Mouse (Mus musculus): ENCODE results near the gene Cdc20. TPM values are rescaled to one million over a fixed set of nuclear protein-coding genes. Genes with fewer than 3 reads are reported as not detected.

Cdc20 gene
- polyA plus RNA-seq, 1 experiment from 2014 or later = 16.5 TPM

DNA sequence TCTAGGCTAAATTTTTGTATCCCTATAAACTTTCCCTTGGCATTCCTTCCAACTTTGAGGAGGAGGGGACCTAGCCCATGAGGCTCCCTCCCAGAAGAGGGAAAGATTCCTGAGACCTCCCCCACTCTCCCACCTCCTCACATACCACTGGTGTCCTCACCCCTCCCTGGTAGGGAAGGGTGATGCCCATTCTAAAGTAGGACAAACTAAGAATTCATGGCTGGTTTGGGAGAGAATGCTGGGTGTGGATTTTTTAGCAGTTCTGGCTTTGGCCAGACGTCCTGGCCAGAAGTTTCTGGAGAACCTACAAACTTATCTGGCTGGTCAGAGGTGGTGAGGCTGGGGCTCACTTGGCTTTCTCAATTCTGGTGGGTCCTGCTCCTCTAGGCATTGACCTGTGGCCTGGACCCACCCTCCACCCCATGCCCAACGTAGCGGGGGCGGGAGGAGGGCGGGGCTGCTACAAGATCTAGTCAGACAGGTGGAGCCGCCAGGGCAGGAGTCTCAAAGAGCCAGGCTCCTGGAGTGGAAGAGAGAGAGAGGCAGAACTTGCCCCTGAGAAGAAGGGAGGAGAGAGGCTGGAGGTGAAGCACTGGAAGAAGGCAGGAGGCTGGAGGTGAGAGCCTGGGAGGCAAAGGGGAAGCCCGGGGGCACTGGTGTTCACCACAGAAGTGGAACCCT, 7.8 kb downstream of the Cdc20 start:
- Histone ChIP-seq H3K4me2 (replicated peaks; ENCODE audit: low read depth, low read length) (peak overlapping the region; percentile 83), H3K27me3 (replicated peaks; ENCODE audit: insufficient read depth, low read length) (no peaks in the 10 kb centered on the region), H3K9me3 (ENCODE audit: low read length) (no peaks in the 10 kb centered on the region), H3K36me3 (ENCODE audit: insufficient read depth, low read length) (peaks cover 12% of the 10 kb centered on the region; the same call in 1 of the 2 replicates), H3K27ac (ENCODE audit: low read length) (peak overlapping the region; percentile 96), H3K4me3 (ENCODE audit: low read depth, low read length) (peak overlapping the region; percentile 71), H3K9ac (replicated peaks; ENCODE audit: low read depth) (peak overlapping the region; percentile 19; the same call in 1 of the 2 replicates), H3K4me1 (ENCODE audit: insufficient read depth, low read depth, low read length) (peaks cover 24% of the 10 kb centered on the region; the same call in 1 of the 2 replicates)
- TF ChIP-seq EP300 (IDR thresholded peaks at IDR 0.05) = no peak
- TF ChIP-seq CTCF (IDR thresholded peaks at IDR 0.05) = no peak
- ATAC-seq (no peak), DNase-seq (ENCODE audit: low spot score) (peak; percentile 55)
- 21% methylated on average over 7 of the region's 7 CpGs for WGBS

DNA sequence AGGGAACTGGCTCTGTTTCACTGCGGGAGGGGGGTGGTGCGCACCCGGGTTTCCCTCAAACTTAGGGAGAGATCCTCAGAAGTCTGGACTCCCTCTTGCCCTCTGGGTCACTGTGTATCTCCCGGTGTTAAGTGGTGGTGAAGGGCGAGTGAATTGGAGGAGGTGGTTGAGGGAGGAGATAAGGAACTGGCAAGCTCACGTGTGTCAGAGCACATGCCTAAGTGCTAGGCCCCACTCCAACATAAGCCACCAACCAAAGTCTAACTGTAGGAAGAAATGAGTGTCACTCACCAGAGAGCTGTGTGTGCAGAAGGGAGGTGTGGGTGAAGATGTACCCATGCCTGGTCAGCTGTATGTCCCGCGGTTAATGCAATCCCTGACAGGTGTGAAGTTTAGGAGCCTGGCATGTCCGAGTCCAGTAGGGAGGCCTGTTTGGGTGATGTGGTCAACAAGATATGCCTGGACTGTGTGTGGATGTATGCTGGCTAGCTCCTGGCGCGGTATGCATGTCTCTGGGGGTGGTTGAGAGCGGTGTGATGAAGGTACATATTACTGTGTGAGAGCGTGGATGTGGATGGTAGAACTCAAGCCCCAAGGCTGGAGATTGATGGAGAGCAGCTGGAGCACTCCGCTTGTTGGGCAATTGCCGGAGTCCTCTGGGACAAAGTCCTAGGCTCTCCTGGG, 8.5 kb downstream of the Cdc20 start:
- WGBS = 17% methylated on average over 15 of the region's 15 CpGs
- TF ChIP-seq CTCF (IDR thresholded peaks at IDR 0.05) (no peak), EP300 (IDR thresholded peaks at IDR 0.05) (peak; percentile 29; the same call in 1 of the 2 replicates)
- ATAC-seq (peak; percentile 51), DNase-seq (ENCODE audit: low spot score) (peak; percentile 82)
- Histone ChIP-seq H3K36me3 (ENCODE audit: insufficient read depth, low read length) (peaks cover 12% of the 10 kb centered on the region; the same call in 1 of the 2 replicates), H3K4me2 (replicated peaks; ENCODE audit: low read depth, low read length) (peak overlapping the region; percentile 83), H3K9me3 (ENCODE audit: low read length) (no peaks in the 10 kb centered on the region), H3K4me3 (ENCODE audit: low read depth, low read length) (peak overlapping the region; percentile 71), H3K9ac (replicated peaks; ENCODE audit: low read depth) (peak overlapping the region; percentile 80), H3K27me3 (replicated peaks; ENCODE audit: insufficient read depth, low read length) (no peaks in the 10 kb centered on the region), H3K27ac (ENCODE audit: low read length) (peak overlapping the region; percentile 96), H3K4me1 (ENCODE audit: insufficient read depth, low read depth, low read length) (peaks cover 24% of the 10 kb centered on the region; the same call in 1 of the 2 replicates)

DNA sequence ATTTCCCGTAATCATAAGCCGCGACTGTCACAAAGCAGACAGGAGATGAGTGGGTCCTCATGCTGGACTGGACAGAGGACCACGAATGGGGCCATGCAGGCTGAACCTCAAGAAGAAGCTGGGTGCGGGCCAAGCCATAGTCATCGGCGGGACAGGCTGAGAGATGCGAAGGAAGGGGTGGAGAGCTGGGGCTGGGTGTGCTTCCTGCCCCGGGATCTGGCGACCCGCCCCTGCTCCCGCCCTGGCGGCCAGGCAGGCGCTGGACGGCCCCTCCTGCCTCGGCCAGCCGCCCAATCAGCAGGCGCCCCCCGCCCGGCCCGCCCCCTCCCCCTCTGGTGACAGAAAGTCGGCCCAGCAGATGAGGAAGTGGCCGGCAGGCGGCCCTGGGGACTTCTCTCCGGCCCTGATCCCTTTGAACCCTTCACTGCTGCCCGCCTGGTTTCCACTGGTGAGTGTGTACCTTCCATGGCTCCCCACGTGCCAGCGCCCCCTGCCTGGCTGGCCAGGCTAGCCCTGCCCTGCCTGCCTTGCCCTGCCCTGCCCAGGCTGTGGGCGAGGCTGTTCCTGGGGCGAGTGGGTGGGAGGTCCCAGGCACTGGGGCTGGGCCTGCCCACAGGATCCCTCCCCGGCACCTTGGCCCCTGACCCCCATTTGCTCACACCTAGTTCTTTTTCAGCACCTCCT, 9.2 kb downstream of the Cdc20 start, which contains the start of gene Elovl1:
Gene Elovl1, plus strand, starts transcription at position 326 of the 684 bp plus-strand sequence.
- Histone ChIP-seq H3K9ac (replicated peaks; ENCODE audit: low read depth) (peak within 1 kb of the TSS; percentile 80), H3K4me3 (ENCODE audit: low read depth, low read length) (peak within 1 kb of the TSS; percentile 71), H3K9me3 (ENCODE audit: low read length) (no peaks in the 10 kb centered on the region), H3K27ac (ENCODE audit: low read length) (peak within 1 kb of the TSS; percentile 96), H3K27me3 (replicated peaks; ENCODE audit: insufficient read depth, low read length) (no peaks in the 10 kb centered on the region), H3K4me1 (ENCODE audit: insufficient read depth, low read depth, low read length) (peaks cover 24% of the 10 kb centered on the region; the same call in 1 of the 2 replicates), H3K4me2 (replicated peaks; ENCODE audit: low read depth, low read length) (peak within 1 kb of the TSS; percentile 83), H3K36me3 (ENCODE audit: insufficient read depth, low read length) (peaks cover 9% of the 10 kb centered on the region; the same call in 1 of the 2 replicates)
- TF ChIP-seq EP300 (IDR thresholded peaks at IDR 0.05) = no peak
- peak; percentile 73 for TF ChIP-seq CTCF (IDR thresholded peaks at IDR 0.05)
- DNase-seq (ENCODE audit: low spot score) (peak; percentile 98), ATAC-seq (peak; percentile 96)
- WGBS = under 1% methylated on average over 21 of the region's 31 CpGs

DNA sequence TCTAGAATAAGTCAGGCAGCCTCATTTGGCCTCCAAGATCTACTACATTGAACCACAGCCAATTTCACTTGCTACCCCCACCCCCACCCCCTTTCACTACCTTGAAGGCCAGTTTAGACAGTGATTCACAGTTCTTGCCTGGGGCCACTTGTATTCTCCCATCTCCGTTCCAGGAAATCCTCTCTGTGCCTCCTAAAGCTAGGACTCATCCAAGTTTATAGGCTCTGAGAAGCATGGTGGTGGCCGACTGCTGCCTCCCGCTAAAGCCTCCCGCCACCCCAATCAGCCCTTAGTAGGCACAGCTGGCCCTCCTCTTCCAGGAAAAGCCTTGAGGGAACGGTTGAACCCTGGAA, 9.8 kb downstream of the Cdc20 start:
- WGBS = 3% methylated on average over 5 of the region's 5 CpGs
- peaks cover 7% of the 10 kb centered on the region; the same call in 1 of the 2 replicates for H3K36me3 ChIP-seq (ENCODE audit: insufficient read depth, low read length)
- peak overlapping the region; percentile 83 for H3K4me2 ChIP-seq (replicated peaks; ENCODE audit: low read depth, low read length)
- H3K4me3 ChIP-seq (ENCODE audit: low read depth, low read length) = peak overlapping the region; percentile 71
- TF ChIP-seq EP300 (IDR thresholded peaks at IDR 0.05) (no peak), CTCF (IDR thresholded peaks at IDR 0.05) (no peak)
- no peaks in the 10 kb centered on the region for H3K27me3 ChIP-seq (replicated peaks; ENCODE audit: insufficient read depth, low read length)
- ATAC-seq (peak; percentile 15), DNase-seq (ENCODE audit: low spot score) (no peak)
- peaks cover 24% of the 10 kb centered on the region; the same call in 1 of the 2 replicates for H3K4me1 ChIP-seq (ENCODE audit: insufficient read depth, low read depth, low read length)
- no peaks in the 10 kb centered on the region for H3K9me3 ChIP-seq (ENCODE audit: low read length)
- H3K9ac ChIP-seq (replicated peaks; ENCODE audit: low read depth) = peak overlapping the region; percentile 80; the same call in 1 of the 2 replicates
- peak overlapping the region; percentile 96 for H3K27ac ChIP-seq (ENCODE audit: low read length)

DNA sequence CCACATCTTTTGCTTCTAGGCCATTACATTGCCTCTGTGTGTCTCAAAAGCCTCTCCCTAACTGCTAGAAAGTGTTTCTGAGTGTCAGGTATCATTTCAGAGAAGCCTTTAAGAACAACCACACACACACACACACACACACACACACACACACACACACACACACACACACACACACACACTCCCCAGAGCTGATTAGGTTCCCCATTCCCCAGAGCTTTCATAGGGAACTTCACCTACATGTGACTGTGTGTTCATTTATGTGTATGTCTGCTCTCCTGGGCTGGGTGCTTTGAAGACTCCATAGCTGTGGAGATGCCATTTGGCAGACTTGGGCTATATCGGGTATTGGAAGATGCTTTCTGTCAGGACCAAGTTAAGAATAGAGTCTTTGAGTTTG, 11.8 kb downstream of the Cdc20 start:
- no peak overlapping the region for H3K9ac ChIP-seq (replicated peaks; ENCODE audit: low read depth)
- H3K27me3 ChIP-seq (replicated peaks; ENCODE audit: insufficient read depth, low read length) = no peaks in the 10 kb centered on the region
- no peaks in the 10 kb centered on the region for H3K9me3 ChIP-seq (ENCODE audit: low read length)
- H3K27ac ChIP-seq (ENCODE audit: low read length) = peak overlapping the region; percentile 69
- 95% methylated on average over 1 of the region's 1 CpGs for WGBS
- H3K4me3 ChIP-seq (ENCODE audit: low read depth, low read length) = no peak overlapping the region
- TF ChIP-seq CTCF (IDR thresholded peaks at IDR 0.05) = no peak
- peaks cover 11% of the 10 kb centered on the region; the same call in 1 of the 2 replicates for H3K36me3 ChIP-seq (ENCODE audit: insufficient read depth, low read length)
- no peak overlapping the region for H3K4me2 ChIP-seq (replicated peaks; ENCODE audit: low read depth, low read length)
- DNase-seq (ENCODE audit: low spot score) (no peak), ATAC-seq (no peak)
- H3K4me1 ChIP-seq (ENCODE audit: insufficient read depth, low read depth, low read length) = peaks cover 24% of the 10 kb centered on the region; the same call in 1 of the 2 replicates
